Mouse (Mus musculus) ZHBTc4 (cell line): ENCODE results near the gene Rlbp1.

Source experiments
- DNase-seq: peaks from one replicate; pipeline ENCODE4 v3.0.0-alpha.2; 2011; ENCODE audit warnings: low read depth, low spot score

Rlbp1 gene

DNA sequence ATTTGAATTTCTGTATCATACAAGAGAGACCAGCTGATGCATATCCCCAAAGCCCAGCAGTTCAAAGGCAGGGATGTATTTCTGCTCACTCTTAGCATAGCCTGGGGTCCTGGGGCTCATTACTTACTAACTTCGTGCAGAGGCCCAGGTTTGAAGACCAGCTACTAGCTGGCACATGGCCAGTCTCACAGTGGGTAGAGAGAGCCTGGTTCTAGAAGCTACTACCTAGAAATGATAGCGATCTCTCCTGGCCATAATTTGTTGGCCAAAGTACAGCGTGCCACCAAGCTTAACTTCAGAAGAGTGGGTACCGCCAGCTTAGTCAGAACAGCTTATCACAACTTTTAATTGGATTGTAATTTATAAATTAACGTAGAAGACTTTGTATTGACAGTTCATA, 58.1 kb downstream of the Rlbp1 start:
- DNase-seq, result no peak
